Mouse (Mus musculus) kidney, postnatal 36 days (tissue): ENCODE measurements at regions not wholly inside any gene's neighbourhood (a gene's known extent, or its start where the extent isn't known, plus 50 kb on each side); places are given as distances from the start of the nearest gene placed in this dataset.
A peak's percentile ranks its signal among the peaks of the same experiment; 100 is the strongest.

ENCODE experiments used
- DNase-seq, 2 experiments: peaks; one replicate each; pipeline ENCODE4 v3.0.0; 2021 to 2022; ENCODE audit warnings: mixed read lengths in 2 of 2

GRCm38 (mm10) chr13:14898495-14898894, 268.5 kb downstream of the AW209491 start:
- no peak for DNase-seq

- no peak for DNase-seq
Observed at GRCm38 (mm10) chr13:14930137-14930785, 300.3 kb downstream of the AW209491 start.

- DNase-seq = no peak
Observed at GRCm38 (mm10) chr13:14966187-14966726, 336.3 kb downstream of the AW209491 start.

GRCm38 (mm10) chr13:15002700-15003099, 372.7 kb downstream of the AW209491 start:
- DNase-seq = no peak

DNA sequence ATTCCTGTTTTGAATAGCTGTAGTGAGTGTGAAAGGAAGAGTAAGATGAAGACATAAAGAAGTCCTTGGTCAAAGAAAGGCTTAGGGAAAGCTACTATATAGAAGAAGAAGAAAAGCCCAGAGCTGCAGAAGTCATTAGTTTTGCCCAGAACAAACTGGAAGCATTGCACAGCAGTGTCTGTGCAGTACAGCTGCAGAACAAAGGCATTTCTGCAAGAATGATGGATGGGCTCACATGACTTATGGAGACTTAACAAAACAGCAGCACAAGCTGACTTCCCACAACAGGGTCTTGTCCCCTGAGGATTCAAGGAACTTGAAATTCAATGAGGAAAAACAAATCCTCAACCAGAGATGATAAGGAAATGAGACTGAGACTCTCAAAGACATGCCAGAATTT, 381.7 kb downstream of the AW209491 start:
- peak; percentile 8 to 18 for DNase-seq

- peak; percentile 40 to 42 for DNase-seq
Observed at GRCm38 (mm10) chr13:15018811-15019745, 389.1 kb downstream of the AW209491 start.

DNA sequence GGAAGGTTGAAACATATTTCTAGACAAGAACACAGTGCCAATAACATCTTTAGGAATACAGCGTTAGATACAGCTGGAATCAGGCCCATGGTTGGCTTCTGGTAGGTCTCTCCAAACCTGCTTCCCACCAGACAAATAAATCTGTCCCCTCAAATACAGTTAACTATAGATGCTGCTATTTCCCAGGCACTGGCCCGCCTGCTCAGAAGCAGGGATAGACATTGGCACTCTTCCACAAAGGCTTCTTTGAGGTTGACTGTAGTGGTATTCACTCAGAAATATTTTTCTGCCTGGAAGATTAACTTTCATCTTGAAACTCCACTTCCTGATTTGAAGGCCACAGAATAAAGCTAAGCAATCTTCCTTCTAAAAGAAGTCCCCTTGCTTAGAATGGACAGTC, 396.6 kb downstream of the AW209491 start:
- no peak for DNase-seq

- DNase-seq = no peak
Observed at GRCm38 (mm10) chr13:15052667-15053375, 410.2 kb upstream of the Gli3 start.

DNA sequence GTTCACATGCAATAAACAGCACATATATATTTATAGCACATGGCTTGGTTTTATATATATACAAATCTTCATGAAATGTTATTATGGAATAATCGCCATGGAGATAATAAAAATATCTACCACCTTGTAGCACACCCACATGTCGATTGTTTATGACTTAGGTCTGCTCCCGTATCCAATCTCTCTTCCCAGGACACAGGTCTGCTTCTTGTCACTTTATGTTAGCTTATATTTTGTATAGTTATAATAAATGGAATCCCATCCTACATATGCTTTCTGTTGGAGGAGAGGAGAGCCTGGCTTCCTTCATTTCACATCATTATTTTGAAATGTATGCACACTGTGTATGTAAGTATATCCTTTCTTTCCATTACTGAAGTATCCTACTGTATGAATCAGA, 408.3 kb upstream of the Gli3 start:
- no peak for DNase-seq

DNA sequence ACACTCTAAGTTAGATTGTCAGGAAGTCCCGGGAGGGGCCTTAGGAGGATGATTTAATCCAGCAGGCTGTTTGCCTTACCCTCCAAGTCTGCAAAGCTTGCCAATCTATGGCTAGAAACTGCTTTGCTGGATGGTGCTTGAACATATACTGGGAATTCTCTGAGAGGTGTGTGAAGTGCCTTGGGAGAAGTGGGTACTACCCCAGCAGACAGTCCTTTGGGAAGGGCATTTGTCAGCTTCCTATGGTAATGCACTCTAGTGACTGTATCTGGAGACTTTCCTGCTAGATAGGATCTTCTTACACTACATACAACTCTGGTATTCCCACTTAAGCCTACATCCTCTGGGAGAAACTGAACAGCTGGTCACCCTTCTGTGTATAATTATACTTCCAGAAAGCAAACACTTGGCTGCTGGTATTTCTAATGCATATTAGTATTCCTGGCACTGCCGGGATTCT, 384.4 kb upstream of the Gli3 start:
- no peak for DNase-seq

DNA sequence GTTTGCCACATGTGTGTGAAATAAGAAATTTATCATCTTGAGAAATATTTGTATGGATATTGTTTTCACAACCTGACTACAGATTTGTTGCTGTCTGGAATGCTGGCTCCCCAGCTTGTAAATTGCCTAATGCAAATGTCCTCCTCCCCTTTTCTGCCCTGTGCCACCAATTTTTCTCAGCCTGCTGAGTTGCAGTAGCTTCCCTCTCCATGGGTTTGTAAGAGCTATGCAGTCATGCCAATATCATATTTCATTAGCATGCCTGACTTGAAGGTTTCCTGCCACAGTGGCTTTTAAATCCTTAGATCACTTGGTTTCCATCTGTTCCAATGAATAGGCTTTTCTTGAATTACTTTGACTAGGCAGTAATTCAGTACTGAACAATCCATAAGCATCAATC, 383.9 kb upstream of the Gli3 start:
- no peak for DNase-seq

GRCm38 (mm10) chr13:15082255-15082932, 380.6 kb upstream of the Gli3 start:
- no peak for DNase-seq

DNA sequence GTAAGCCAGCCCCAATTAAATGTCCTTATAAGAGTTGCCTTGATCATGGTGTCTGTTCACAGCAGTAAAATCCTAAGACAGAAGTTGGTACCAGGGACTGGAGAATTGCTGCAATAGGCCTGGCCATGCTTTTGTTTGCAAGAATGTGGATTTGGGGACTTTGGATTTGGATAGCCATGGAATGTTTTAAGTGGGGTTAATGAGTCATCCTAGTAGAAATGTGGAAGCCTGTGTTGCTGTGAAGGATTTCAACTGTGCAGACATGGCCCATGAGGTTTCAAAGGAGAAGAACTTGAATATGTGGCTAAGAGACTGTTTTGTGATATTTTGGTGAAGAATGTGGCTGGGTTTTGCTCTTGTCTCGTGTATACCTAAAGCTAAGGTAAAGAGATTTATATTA, 368.2 kb upstream of the Gli3 start:
- DNase-seq = peak; percentile 4 to 8

DNA sequence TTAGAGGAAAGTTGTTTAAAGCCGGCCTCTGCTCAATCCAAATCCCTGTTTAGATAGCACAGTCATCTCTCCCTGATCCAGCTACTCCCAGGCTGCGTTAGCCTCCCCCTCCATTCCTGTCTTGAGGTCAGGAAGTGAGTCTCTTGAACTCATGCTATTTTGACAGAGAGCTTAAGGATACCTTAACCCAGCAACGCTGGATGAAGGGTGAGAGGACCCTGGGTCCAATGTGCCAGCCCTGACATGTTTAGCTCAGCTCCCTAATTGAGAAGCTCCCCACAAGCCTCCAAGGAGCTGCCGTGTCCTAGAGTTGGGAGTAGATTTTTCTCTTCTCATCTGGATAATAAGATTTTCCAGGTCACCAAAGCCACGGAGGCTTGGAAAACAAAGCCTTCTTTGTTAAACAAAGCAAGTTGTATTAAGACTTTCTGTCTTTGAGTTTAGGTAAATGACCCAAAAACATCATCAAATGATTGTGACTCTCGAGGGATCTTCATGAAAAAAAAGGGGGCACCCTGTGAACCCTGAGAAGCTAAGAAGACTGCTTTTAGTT, 355.2 kb upstream of the Gli3 start:
- no peak for DNase-seq

DNA sequence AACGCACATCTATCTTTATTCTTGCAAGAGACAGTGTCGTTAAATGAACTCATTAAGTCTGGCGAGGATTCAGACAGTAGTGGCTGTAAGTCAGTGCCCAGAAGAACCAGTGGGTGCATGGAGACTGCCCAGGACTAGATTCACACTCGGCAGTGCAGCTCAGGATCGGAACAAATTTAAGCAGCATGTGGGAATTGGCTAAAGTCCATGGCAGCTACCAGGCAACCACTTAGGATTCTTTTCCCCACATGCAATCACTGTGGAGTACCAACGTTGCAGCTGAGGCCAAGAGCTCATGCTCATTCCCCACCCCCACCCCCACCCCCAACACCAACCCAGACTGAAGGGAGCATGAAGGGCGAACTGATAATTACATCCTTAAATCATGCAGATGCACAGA, 349.7 kb upstream of the Gli3 start:
- no peak for DNase-seq

GRCm38 (mm10) chr13:15130249-15130648, 332.8 kb upstream of the Gli3 start:
- DNase-seq = no peak

GRCm38 (mm10) chr13:15146167-15146566, 316.9 kb upstream of the Gli3 start:
- DNase-seq = no peak

GRCm38 (mm10) chr13:15180898-15181297, 282.1 kb upstream of the Gli3 start:
- DNase-seq = no peak

DNA sequence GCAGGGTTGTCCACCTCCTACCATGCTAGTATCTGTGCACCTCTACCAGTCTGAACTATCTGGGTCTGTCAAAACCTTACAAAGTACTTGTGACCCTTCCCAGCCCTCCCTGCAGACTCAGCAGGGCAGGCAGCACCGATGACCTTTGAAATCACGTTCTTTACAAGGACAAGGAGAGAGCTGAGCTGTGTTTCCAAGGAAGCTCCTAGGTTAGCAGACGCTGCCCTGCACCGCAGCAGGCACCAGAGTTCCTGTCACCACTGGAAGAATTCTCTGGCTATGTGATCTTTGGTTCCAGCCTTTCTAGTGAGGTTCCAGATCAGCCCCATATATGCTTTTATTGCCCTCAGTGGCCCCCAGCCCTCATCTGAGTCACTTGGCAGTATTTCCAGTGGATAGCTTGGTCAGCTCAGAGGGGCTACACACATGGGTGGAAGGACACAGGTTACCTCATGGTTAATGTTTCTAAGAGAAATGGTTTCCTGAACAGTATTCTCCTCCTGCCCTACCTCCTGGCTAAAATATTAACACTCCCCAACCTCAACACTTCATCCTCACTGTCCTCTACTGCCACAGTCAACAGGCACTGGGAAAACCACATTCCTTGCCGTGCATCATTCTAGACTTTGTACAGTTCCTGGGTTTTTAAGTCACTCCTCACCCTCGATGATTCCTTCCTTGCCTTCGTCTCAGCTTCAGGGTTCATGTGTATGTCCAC, 251.2 kb upstream of the Gli3 start:
- DNase-seq = peak; percentile 27 to 29

DNA sequence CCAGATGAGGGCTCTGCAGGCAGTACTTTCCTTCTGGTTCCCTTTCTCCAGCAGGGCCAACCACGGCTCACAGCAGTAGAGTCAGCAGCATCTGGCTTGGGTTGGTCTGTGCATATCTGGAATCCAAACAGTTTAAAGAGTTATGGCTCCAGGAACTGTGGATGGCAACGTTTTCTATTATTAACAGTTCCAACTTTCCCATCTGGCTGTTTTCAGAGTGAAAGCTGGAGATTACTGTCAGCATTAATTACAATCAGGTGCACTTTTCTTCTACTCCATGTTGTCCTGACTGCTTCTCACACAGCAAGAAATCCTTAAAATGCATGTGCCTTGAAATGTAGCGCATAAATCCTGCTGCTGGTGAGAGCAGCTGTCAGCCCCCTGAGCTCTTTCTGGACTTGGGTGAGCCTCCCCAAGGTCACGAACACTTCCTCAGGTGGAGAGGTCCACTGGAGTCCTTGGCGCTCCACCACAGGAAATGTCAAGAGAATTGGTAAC, 250.6 kb upstream of the Gli3 start:
- peak in 1 of 2 experiments; percentile 4 for DNase-seq

DNA sequence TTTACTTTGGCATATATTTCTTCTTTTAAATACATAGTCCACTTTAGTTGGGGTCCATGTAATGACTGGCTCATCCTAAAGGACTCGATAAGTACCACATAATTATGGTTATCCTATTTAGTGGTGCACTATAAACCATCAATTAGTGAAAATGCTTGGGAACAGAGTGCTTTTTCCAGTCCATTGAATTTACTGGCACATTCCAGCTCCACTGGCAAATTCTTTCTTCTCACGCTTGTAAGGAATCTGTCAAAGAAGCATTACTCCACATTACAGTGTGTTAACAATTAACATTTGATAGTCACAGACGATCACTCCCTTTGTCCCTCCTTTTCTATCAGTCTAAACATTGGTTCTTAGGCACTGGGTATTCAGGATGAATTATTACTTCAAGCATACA, 241.7 kb upstream of the Gli3 start:
- DNase-seq = peak in 1 of 2 experiments; percentile 32
